Comparison of ENCODE assay signal across 24 mouse cellular contexts in the genomic region with DNA sequence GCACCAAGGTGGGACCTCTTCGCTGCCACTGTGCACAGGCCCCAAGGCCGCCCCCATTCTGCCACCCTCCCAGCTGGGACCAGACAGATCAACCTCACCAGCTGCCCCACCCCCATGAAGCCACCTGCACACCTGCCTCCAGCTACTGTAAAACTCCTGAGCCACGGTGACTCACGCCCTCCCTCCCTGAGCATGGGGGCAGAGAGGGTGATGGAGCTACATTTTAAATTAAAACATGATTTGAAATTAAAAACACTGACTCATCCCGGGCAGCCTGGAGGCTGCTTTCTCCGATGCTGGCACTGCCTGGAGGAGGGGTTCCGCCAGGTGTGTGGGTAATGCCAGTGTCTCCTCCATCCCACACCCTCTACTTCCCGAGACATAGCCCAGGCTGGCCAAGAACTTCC.
DNase-seq lines count a peak whose midpoint lies in the region; ATAC-seq and TF ChIP-seq lines count a peak whose summit lies in the region.
"Had no signal": no experiment of that assay in that cellular context is flagged by ENCODE, and none has a peak within 500 bp of the region (broad histone marks: within the 10 kb centered on the region; RNA-seq: fewer than 3 reads in every experiment).

No protein-coding gene starts in this region.

- no peaks in the 10 kb centered on the region for H3K9me3 ChIP-seq in lung, postnatal 0 days (ENCODE audit: low read length)
- H3K9me3 ChIP-seq in hindbrain, embryonic 11.5 days (ENCODE audit: control insufficient read depth, low read length): no peaks in the 10 kb centered on the region
- H3K9me3 ChIP-seq: embryonic facial prominence, embryonic 12.5 days; heart, embryonic 10.5 days; hindbrain, embryonic 13.5 days; intestine, embryonic 15.5 days; kidney, embryonic 15.5 days; limb, embryonic 13.5 days; liver, embryonic 13.5 days; neural tube, embryonic 15.5 days had no signal

- H3K4me3 ChIP-seq in layer of hippocampus, adult 2 months: no peak overlapping the region
- no peak overlapping the region for H3K4me3 ChIP-seq in lung, postnatal 0 days (ENCODE audit: low read depth, low read length)
- H3K4me3 ChIP-seq in hindbrain, embryonic 11.5 days (ENCODE audit: low read depth, low read length): no peak overlapping the region
- H3K4me3 ChIP-seq: embryonic facial prominence, embryonic 12.5 days; erythroblast, embryonic 14.5 days; heart, embryonic 10.5 days; hindbrain, embryonic 13.5 days; intestine, embryonic 15.5 days; kidney, embryonic 15.5 days; limb, embryonic 13.5 days; liver, embryonic 13.5 days; neural tube, embryonic 15.5 days had no signal

- no peaks in the 10 kb centered on the region for H3K4me1 ChIP-seq in lung, postnatal 0 days (ENCODE audit: insufficient read depth, low read depth, low read length)
- no peaks in the 10 kb centered on the region for H3K4me1 ChIP-seq in hindbrain, embryonic 11.5 days (replicated peaks; ENCODE audit: control insufficient read depth, insufficient read depth, low read length)
- H3K4me1 ChIP-seq: embryonic facial prominence, embryonic 12.5 days; limb, embryonic 13.5 days had no signal

- no peak overlapping the region for H3K4me2 ChIP-seq in lung, postnatal 0 days (replicated peaks; ENCODE audit: low read depth, low read length)
- no peak overlapping the region for H3K4me2 ChIP-seq in hindbrain, embryonic 11.5 days (replicated peaks; ENCODE audit: low read depth, low read length)
- H3K4me2 ChIP-seq: embryonic facial prominence, embryonic 12.5 days; hindbrain, embryonic 13.5 days; intestine, embryonic 15.5 days; kidney, embryonic 15.5 days; limb, embryonic 13.5 days; liver, embryonic 13.5 days; lung, embryonic 14.5 days; neural tube, embryonic 15.5 days had no signal

- H3K27ac ChIP-seq in layer of hippocampus, adult 2 months: 0 out of 2 replicates have a peak overlapping the region, but pooled peaks have one; percentile 10
- H3K27ac ChIP-seq in lung, postnatal 0 days (ENCODE audit: low read length): no peak overlapping the region
- no peak overlapping the region for H3K27ac ChIP-seq in hindbrain, embryonic 11.5 days (ENCODE audit: low read depth, low read length)
- H3K27ac ChIP-seq: embryonic facial prominence, embryonic 12.5 days; heart, embryonic 10.5 days; hindbrain, embryonic 13.5 days; intestine, embryonic 15.5 days; kidney, embryonic 15.5 days; limb, embryonic 13.5 days; liver, embryonic 13.5 days; neural tube, embryonic 15.5 days had no signal

- H3K9ac ChIP-seq in lung, postnatal 0 days (replicated peaks; ENCODE audit: low read depth): no peak overlapping the region
- H3K9ac ChIP-seq in hindbrain, embryonic 11.5 days (ENCODE audit: low read depth, low read length): no peak overlapping the region
- H3K9ac ChIP-seq: embryonic facial prominence, embryonic 12.5 days; hindbrain, embryonic 13.5 days; intestine, embryonic 15.5 days; kidney, embryonic 15.5 days; limb, embryonic 13.5 days; liver, embryonic 13.5 days; lung, embryonic 14.5 days; neural tube, embryonic 15.5 days had no signal

- ATAC-seq in lung, postnatal 0 days: no peak
- no peak for ATAC-seq in hindbrain, embryonic 11.5 days (ENCODE audit: low FRiP score)
- ATAC-seq: forebrain, embryonic 14.5 days; intestine, embryonic 15.5 days; midbrain, embryonic 16.5 days had no signal

- DNase-seq in layer of hippocampus, adult 2 months (ENCODE audit: low spot score in 2 of 2): peak in 1 of 2 experiments; percentile 48
- no peak for DNase-seq in layer of hippocampus, adult 9-10 months (ENCODE audit: low spot score)
- peak; percentile 80 to 84 for DNase-seq in right cerebral cortex, adult 2 months (ENCODE audit: low spot score in 2 of 2)
- DNase-seq in right cerebral cortex, postnatal 10 days (ENCODE audit: low spot score in 2 of 2): no peak
- peak; percentile 76 to 80 for DNase-seq in right cerebral cortex, postnatal 36 days (ENCODE audit: low spot score in 2 of 2)
- DNase-seq in thymus, postnatal 36 days: peak; percentile 65 to 85
- DNase-seq in lung, postnatal 0 days (ENCODE audit: low spot score): no peak
- no peak for DNase-seq in hindbrain, embryonic 11.5 days (ENCODE audit: low spot score)
- DNase-seq: cerebellum, adult 9-11 months; heart, postnatal 10 days; kidney, postnatal 4 days; liver, embryonic 13.5 days; lung, embryonic 14.5 days; lung, postnatal 4 days had no signal

- no peaks in the 10 kb centered on the region for H3K27me3 ChIP-seq in lung, postnatal 0 days (replicated peaks; ENCODE audit: insufficient read depth, low read length)
- no peaks in the 10 kb centered on the region for H3K27me3 ChIP-seq in hindbrain, embryonic 11.5 days (ENCODE audit: control insufficient read depth, insufficient read depth, low read length)
- H3K27me3 ChIP-seq: embryonic facial prominence, embryonic 12.5 days; hindbrain, embryonic 13.5 days; intestine, embryonic 15.5 days; kidney, embryonic 15.5 days; limb, embryonic 13.5 days; liver, embryonic 13.5 days; neural tube, embryonic 15.5 days had no signal

- 87% methylated on average over 8 of the region's 8 CpGs for WGBS in lung, postnatal 0 days
- WGBS in hindbrain, embryonic 11.5 days: 90% methylated on average over 8 of the region's 8 CpGs

- H3K36me3 ChIP-seq in lung, postnatal 0 days (ENCODE audit: insufficient read depth, low read length): no peaks in the 10 kb centered on the region
- H3K36me3 ChIP-seq in hindbrain, embryonic 11.5 days (ENCODE audit: control insufficient read depth, insufficient read depth, low read length): no peaks in the 10 kb centered on the region
- H3K36me3 ChIP-seq: intestine, embryonic 15.5 days had no signal

- TF ChIP-seq CTCF in layer of hippocampus, adult 2 months (conservative IDR thresholded peaks at IDR 0.05): no peak
- no peak for TF ChIP-seq CTCF in lung, postnatal 0 days (IDR thresholded peaks at IDR 0.05)

- no peak for TF ChIP-seq EP300 in lung, postnatal 0 days (IDR thresholded peaks at IDR 0.05)

Comparison
In these comparisons a context has a peak if more than half of its experiments do, and no peak if none do; other contexts are left out.
1. DNase-seq: peak in right cerebral cortex, adult 2 months (2 of 2), right cerebral cortex, postnatal 36 days (2 of 2) and thymus, postnatal 36 days (2 of 2); none in layer of hippocampus, adult 9-10 months (single experiment), right cerebral cortex, postnatal 10 days (0 of 2), lung, postnatal 0 days (single experiment) and hindbrain, embryonic 11.5 days (single experiment).